Mouse (Mus musculus) adrenal gland (tissue): ENCODE results near the gene Rimbp3.
"Not testable (repeated sequence)": the region's sequence is repeated elsewhere in the genome, so short reads cannot be mapped to it uniquely, and the experiment has no call there.

Experiments
- intact Hi-C: fragments of 180-260 bp; cut with DNase I; formaldehyde crosslinking; loops from one replicate; pipeline ENCODE4 v1.15.1; 2025

Gene Rimbp3

DNA sequence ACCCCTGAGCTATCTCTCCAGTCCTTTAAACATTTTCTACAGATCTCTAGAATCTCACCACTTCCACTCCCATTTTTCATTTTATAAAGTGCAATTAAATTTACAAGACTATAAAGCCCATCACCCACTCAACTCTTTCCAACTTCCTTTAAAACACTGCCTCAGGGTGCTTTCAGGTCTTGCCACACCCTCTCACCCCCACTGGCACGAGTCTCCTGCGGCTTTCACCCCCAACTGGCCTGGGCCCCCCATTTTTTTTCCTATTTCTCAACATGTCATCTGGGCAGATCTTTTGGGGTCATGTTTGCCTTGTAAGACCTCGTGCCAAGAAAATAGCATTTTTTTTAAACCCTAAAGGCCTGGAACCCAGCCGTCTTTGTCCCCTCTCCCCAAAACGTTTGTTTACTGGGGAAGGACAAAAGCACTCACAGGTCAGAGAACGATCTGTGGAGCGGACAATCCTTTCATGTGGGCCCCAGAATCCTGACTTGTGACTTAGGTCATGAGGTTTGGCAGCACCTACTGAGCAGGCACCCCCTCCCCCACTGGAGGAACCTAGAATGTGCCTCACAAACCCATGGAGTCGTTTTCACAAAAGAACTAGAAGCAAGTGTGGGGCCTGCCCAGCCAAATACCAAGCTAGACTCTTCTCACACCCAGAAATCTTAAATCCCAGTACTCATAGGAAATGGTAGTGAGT is 8.7 kb downstream of the Rimbp3 start:
- intact Hi-C loops = no loop called here

DNA sequence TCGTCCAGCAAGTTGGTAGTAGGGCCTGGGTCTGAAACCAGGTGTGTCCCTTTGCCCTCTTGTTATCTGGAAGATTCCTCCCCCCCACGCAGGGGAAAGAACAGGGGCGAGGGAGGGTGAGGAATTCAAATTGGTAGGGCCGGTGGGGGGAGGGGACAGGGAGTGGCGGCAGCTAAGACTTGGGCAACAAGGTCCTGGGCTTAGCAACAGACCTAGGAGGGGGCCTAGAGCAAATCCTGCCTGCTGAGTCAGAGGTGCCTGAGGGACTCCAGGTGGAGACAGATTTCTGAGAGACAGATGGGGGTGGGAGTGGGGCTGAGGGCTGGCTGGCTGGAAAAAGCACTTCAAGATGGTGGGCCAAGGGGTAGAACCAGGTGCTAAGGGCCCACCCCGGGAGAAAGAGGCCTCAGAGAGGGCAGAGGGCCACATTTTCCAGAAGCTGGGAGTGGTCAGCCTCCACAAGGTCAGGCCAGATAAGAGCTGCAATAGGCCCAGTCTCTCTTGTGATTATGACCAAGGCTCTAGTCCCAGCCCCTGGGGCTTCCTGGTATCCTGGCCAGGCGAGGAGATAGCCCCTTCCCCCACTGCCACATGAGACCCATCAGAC is 11.8 kb downstream of the Rimbp3 start:
- intact Hi-C loops = no loop called here

DNA sequence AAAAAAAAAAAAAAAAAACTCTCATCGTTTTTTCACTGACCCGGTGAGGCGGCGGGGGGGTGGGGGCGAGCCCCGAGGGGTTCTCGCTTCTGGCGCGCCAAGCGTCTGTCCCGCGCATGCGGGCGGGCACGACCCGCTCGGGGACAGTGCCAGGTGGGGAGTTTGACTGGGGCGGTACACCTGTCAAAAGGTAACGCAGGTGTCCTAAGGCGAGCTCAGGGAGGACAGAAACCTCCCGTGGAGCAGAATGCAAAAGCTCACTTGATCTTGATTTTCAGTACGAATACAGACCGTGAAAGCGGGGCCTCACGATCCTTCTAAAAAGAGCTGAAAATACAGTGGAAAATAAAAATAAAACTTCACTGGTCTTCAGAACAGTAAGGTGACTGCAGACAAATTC is 13.8 kb downstream of the Rimbp3 start:
- intact Hi-C loops = no loop called here

DNA sequence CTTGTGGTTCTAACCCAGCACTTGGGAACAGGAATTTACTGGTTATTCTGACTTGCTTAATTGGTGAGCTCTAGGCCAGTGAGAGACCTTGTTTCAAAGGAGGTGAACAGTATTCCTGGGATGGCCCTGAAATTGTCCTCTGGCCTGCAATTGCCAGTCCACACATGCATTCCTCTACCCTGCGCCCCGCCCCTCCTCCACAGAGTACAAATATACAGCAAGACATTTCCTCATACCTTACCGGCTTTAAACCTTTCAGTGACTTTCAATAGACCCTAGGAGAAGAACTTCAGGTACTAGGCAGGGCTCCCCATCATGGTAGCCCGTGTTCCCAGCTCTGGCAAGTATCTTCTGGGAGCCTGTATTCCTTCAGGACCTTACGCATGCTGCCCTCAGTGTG is 17.2 kb downstream of the Rimbp3 start:
- intact Hi-C loops = no loop called here

DNA sequence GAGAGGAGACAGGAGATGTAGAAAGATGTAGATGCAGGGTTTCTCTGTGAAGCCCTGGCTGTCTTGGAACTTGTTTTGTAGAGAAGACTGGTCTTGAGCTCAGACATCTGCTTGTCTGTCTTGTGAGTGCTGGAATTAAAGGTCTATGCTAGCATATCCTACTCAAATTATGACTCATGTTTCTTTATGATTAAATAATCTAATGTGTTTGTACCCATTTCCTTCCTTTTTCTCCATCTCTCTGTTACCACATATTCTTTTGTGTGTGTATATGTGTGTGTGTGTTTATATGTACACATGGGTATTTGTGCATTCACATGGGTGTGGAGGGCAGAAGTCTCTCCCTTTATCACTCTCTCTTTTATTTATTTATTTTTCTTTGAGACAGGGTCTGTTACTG is 18.1 kb downstream of the Rimbp3 start:
- intact Hi-C loops = no loop called here

DNA sequence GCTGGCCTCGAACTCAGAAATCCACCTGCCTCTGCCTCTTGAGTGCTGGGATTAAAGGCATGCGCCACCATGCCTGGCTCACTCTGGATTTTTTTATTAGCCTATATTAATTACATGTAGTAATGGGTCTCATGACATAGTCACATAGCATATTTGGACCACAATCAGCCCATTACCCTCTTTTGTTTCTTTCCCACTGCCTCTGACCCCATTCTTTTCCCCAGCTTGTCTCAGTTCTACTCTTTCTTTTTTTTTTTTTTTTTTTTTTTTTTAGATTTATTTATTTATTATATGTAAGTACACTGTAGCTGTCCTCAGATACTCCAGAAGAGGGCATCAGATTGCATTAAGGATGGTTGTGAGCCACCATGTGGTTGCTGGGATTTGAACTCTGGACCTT is 23.1 kb downstream of the Rimbp3 start:
- intact Hi-C loops = not testable (repeated sequence)

DNA sequence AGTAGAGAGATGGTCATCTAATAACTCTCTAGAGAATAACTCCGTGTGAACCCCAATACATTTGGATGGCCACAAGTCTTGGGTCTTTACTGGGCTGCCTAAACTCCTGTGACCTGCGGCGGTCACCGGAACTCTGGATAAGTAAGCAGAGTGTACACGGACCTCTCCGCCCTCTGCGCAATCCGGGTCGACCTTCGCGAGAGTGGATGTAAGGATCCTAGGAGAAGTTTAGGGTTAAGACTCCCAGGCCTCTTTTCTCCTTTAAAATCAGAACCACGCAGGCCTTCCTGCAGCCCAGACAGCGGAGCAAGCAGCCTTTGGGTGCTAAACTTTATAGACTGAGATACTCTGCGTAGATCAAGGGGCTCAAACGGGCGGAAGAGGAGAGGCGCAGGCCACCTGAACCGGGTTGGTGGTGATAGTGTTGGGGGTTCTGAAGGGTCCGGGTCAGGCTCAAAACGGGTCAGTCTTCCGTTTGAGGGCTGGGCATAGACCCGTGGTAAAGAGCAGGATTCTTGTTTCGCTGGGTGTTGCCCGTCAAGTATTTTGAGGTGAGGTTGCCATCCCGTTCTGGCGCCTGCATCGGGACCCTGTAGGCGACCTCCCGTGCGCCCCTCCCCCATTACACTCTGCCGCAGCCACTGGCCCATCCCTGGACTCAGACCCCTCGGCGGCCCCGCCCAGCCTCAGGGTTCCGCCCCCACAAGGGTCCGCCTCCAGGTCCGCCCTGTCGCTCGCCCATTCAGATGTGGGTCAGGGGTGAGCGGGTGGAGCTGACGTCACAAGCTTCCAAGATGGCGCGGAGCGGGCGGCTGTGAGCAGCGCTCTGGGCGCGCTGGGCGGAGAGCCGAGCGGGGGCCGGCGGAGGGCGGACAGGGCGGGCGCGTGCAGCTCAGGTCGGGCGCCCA is 24.6 kb downstream of the Rimbp3 start, which contains the start of gene Hic2:
Gene Hic2 (plus strand): TSS at position 779 of the 908 bp plus-strand sequence.
- intact Hi-C loops = no loop called here

DNA sequence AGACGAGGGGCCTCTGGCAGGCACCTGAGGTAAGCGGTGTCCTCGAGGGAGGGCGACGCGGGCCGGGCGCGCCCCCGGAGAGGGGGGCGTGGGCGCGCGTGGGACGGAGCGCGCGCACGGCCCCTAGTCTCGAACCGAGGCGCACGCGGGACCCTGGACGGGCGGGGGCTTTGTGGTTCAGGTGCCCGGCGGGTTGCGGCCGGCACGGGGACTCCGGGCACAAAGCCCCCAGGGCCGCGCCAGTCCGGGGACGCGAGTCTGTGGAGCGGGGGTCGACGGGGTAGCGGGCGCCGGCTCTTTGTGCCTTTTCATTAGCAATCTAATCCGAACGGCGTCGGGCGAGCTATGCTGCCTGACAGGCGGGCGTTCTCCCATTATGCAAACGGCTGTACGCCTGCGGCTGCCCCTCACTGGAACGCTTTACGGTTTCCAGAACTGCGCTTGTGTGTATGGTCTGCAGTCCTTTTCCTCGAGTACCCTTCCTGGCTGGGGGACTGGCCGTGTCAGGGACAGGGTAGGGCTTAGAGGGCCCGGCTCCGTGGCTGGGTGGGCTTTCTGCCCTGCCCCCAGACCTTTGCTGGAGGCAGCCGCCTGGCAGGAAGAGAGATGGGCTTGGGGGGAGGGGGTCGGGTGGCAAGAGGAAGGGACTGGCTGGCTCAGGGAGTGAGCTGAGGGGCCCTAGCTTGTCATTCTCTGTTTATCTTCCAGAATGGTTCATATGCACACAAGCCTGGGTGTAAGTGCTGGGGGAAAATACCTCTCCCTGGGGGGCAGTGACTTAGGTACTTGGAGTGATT is 25.5 kb downstream of the Rimbp3 start:
- intact Hi-C loops = no loop called here

DNA sequence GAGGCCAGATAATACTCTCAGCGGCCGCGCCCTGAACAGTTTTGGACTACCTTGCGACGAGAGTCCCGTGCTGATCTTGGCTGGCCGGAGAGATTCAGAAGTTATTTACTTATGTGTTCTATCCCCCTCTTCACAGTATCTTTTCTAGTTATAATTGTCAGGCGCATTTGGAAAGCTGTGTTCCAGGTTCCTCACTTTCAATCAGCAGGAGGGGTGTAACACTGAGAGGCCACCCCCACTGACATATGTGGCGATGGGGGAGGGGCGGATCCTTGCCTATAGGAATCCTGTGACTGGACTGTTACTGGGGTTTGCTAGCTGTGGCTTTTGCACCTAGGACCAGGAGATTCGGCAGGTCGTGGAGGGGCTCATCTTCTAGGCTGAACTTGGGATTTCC is 26.1 kb downstream of the Rimbp3 start:
- intact Hi-C loops = no loop called here

DNA sequence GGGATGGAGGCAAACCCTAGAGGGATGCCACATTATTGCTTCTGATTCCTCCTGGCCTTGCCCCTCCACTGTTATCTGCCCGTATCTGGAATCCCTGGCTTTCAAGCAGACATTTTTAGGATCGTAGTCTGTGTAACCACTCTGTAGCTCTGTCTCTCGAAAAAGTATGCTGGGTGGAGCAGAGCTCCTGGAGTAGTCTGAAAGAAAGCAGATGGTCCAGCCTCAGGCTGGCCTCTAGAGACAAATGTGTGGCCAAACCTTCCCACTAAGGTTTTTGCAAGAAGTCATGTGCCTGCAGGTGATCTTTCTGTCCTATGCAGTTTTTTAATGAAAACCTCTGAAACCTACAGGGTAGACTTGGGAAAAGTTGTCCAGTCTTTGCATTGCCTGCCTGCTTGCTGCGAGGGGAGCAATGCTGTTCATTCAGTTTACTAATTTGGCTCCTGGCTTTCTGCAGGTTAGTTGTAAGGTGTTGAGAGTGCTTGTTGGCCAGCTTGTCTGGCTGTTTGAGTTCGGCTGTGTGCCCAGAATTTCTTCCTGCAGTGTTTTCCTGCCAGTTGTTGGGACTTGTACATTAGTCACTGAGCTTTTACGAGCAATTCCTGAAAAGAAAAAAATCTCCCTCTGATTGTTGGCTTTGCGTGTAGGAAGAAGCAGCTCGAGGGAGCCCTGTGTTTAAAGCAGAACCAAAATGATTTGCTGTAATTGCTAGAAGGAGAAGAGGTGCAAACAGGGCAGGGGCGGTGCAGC is 26.7 kb downstream of the Rimbp3 start:
- intact Hi-C loops = no loop called here

DNA sequence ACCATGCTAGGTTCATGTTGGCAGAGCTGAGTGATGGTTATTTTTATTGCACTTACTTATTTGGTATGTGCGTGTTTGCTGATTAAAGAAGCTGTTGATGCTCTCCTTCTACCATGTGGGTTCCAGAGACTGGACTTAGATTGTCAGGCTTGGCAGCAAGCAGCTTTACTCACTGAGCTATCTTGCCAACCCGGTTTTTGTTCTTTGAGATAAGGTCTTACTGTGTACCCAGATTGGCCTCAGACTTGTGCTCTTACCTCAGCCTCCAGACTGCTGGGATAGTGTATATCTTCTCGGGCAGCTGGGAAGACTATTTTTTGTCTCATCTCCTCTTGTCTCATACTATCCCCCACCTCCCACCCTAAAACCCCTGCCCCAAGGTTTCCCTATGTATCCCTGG is 29.2 kb downstream of the Rimbp3 start:
- intact Hi-C loops = no loop called here

DNA sequence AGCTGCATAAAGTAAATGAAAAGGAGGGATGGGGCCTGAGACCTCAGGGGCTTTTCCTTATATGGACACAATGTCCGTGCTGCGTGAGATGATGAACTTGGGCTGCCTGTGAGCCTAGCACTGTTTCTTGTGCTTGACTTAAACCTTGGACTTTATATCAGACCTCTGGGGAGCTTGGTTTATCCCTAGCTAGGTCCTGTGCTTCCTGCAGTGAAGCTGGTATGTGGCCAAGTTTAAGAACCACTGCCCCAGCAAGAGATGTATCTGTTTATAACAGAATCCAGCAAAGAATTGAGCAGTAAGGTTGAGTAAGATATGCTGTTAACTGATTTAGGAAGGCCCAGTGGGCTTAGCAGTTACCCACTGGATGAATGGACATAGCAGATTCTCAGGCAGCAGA is 31.0 kb downstream of the Rimbp3 start:
- intact Hi-C loops = no loop called here

DNA sequence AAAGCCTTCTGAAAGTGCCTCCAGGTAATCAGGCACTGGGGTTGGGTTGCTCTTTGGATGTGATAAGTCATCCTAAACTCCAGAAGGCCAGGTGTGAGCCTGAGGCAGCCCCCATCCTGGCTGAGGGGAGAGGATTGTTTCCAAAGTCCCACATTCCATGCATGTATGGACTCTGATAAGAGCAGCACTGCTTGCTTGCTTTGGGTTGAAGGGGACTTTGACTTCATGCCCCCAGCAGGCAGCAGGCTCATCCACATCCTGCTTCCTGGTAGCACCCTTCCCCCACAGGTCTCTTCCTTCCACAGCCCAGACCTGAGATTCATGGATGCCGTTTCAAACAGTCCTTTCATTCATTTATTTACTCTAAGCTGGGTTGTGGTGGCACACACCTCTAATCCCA is 35.3 kb downstream of the Rimbp3 start:
- intact Hi-C loops = no loop called here

DNA sequence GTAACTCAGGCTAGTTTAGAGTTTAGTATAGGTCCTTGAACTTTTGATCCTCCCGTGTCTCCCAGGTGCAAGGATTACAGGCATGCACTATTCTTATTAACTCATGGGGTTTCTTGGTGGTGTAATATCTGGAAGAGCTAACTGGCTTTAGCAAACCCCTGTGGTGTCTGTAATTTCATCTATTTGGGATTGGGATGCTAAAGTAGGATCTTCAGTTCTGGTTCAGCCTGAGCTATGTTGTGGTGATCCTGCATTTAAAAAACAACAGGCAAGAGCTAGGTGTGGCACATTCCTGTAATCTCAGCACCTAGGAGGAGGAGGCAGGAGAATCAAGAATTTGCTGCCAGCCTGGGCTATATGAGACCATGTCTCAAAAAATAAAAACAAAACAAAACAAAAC is 36.6 kb downstream of the Rimbp3 start:
- intact Hi-C loops = no loop called here

DNA sequence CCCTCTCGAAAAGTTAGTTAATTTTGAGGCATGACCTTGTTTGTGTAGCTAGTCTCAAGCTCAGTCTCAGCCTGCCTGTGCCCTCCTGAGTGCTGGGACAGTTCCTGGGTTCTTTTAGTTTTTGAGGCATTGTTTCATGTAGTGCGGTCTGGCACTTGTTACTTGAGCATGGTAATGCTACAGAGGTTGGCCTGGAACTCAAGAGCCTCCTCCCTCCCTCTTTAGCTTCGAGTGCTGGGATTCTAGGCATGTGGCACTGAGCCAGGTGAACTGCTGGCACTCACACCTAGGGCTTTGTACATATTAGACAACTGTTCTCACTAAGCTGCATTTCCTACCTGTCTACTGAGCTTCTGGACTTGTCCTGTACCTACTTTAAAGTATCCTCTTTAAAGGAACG is 39.3 kb downstream of the Rimbp3 start:
- intact Hi-C loops = no loop called here

DNA sequence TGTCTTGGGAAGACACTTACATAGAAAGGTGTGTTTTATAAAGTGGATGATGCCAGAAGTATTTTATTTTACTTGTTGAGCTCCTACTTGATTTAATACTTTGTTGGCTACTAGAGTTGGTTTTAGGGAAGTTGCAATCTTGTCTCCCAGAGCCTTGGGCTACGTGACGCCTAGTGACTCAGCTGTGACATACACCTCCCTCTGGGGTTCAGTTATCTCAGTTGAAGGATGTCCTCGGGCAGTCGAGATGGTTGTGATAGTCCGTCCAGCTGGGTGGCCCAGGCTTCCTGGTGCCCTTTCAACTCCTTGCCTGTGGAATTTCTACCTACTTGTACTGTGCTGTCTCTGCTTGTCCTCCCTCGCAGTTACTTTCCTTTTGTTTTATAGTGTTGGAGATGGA is 40.7 kb downstream of the Rimbp3 start:
- intact Hi-C loops = no loop called here

DNA sequence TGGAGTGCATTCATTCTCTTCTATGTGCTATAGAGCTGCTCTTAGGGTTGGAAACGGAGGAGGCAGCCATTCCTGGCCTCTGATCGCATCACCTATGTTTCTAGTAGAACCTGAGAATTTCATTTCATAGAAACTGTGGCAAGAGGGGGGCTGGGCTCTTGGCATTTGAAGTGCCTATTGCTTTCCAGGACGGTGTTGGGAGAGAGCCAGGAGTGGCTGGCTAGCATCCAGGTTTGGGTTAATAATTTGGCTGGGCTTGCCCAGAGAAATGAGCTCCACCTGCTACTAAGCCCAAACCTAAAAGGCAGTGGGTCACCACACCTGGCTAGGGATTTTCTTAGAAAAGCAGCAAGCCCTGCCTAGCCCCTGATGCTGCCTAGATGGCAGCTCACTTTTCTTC is 43.1 kb downstream of the Rimbp3 start:
- intact Hi-C loops = no loop called here

DNA sequence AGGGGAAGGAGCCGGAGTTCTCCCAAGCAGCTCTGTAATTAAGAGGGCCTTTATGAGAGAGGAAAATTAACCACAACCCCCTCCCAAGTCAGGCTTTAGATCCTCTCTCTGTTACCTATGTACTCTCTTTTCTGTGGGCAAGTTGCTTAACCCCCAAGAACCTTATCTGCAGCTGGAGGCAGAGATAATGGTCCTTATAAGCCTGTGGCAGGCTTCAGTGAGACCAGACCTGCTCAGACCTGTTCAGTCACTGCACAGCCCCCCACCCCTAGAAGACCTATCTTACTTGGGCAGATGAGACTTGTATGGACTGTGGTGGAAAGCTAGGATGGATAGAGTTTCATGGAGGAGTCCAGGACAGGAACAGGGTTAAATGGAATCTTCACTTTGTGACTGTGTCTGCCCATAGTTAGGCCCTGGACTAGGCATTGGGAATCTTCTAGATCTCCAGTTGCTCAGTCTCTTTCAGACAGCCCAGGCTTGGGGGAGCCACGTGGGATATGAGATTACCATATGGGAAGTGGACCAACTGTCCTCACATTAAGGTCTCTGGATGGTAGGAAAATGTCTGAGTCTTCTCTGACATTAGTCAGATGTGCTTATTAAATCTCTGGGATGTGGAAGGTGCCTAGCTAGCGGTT is 43.8 kb downstream of the Rimbp3 start:
- intact Hi-C loops = no loop called here

DNA sequence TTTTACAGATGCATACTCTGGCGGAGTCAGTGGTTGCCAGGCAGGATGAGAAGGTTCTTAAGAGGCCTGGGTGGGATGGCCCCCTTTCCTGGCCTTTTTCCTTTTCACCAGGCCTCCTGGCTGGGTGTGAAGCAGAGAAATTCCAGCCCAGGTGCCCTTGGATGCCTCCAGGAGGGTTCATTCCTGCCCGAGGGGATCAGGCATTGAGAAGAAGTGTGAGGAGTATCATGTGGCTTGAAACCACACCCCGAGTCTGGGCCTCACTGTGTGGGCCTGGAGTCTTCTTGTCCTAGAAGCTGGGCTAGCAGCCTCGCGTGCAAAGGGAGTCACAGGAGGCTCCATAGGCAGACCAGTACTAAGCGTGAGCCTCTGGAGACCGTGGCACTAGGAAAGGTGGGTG is 44.4 kb downstream of the Rimbp3 start:
- intact Hi-C loops = no loop called here

DNA sequence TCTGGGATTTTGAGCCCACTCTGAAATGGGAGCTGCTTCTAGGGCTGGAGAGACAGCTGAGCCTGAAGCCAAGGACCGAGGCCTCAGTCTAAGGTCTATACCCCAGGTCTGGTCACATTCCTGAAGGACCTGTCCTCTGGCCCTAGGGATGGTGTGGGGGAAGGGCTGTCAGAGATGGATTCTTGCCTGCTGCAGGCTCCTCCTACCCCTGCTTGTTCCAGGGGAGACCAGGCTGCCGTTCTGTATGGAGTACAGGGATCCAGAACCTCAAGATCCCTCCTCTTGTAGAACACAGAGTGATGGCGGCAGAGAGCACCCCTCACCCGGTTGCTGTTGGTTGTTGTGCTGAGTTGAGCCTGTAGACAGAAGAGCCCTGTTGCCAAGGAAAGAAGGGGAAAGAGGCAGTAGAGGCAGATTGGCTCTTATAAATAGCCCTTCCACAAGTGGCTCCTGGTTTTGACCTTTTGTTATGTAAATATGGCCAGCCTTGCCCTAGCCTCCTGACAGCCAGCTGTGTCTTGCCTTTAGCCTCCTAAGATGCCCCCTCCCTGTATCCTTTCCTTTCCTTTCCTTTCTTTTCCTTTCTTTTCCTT is 45.7 kb downstream of the Rimbp3 start:
- intact Hi-C loops = no loop called here
